Mouse (Mus musculus): ENCODE measurements around the gene Ndrg3. TPM values are rescaled to one million over a fixed set of nuclear protein-coding genes. Genes with fewer than 3 reads are reported as not detected.

Ndrg3 gene
- polyA plus RNA-seq, 1 experiment from 2014 or later = 48.2 TPM

- H3K9ac ChIP-seq (ENCODE audit: low read depth, low read length) = no peak overlapping the region
- no peak overlapping the region for H3K4me3 ChIP-seq (ENCODE audit: low read depth, low read length)
- 94% methylated on average over 10 of the region's 10 CpGs for WGBS
- no peaks in the 10 kb centered on the region for H3K9me3 ChIP-seq (ENCODE audit: control insufficient read depth, low read length)
- H3K4me2 ChIP-seq (replicated peaks; ENCODE audit: low read depth, low read length) = no peak overlapping the region
- ATAC-seq (ENCODE audit: low FRiP score) = no peak
- no peak overlapping the region for H3K27ac ChIP-seq (ENCODE audit: low read depth, low read length)
- H3K27me3 ChIP-seq (ENCODE audit: control insufficient read depth, insufficient read depth, low read length) = no peaks in the 10 kb centered on the region
- no peaks in the 10 kb centered on the region for H3K36me3 ChIP-seq (ENCODE audit: control insufficient read depth, insufficient read depth, low read length)
- H3K4me1 ChIP-seq (replicated peaks; ENCODE audit: control insufficient read depth, insufficient read depth, low read length) = no peaks in the 10 kb centered on the region
- DNase-seq (ENCODE audit: low spot score) = no peak
These were observed 107.3 kb downstream of the Ndrg3 start for GRCm38 (mm10) chr2:156884396-156885211.

GRCm38 (mm10) chr2:156882431-156883001 lies 109.3 kb downstream of the Ndrg3 start:
- Histone ChIP-seq H3K36me3 (ENCODE audit: control insufficient read depth, insufficient read depth, low read length) (no peaks in the 10 kb centered on the region), H3K4me3 (ENCODE audit: low read depth, low read length) (no peak overlapping the region), H3K4me1 (replicated peaks; ENCODE audit: control insufficient read depth, insufficient read depth, low read length) (no peaks in the 10 kb centered on the region), H3K4me2 (replicated peaks; ENCODE audit: low read depth, low read length) (no peak overlapping the region), H3K9me3 (ENCODE audit: control insufficient read depth, low read length) (no peaks in the 10 kb centered on the region), H3K9ac (ENCODE audit: low read depth, low read length) (no peak overlapping the region), H3K27ac (ENCODE audit: low read depth, low read length) (no peak overlapping the region), H3K27me3 (ENCODE audit: control insufficient read depth, insufficient read depth, low read length) (no peaks in the 10 kb centered on the region)
- WGBS = 42% methylated on average over 10 of the region's 10 CpGs
- no peak for DNase-seq (ENCODE audit: low spot score)
- ATAC-seq (ENCODE audit: low FRiP score) = no peak

- no peaks in the 10 kb centered on the region for H3K36me3 ChIP-seq (ENCODE audit: control insufficient read depth, insufficient read depth, low read length)
- DNase-seq (ENCODE audit: low spot score) (no peak), ATAC-seq (ENCODE audit: low FRiP score) (no peak)
- no peaks in the 10 kb centered on the region for H3K9me3 ChIP-seq (ENCODE audit: control insufficient read depth, low read length)
- H3K4me3 ChIP-seq (ENCODE audit: low read depth, low read length) = no peak overlapping the region
- no peaks in the 10 kb centered on the region for H3K27me3 ChIP-seq (ENCODE audit: control insufficient read depth, insufficient read depth, low read length)
- no peak overlapping the region for H3K4me2 ChIP-seq (replicated peaks; ENCODE audit: low read depth, low read length)
- no peaks in the 10 kb centered on the region for H3K4me1 ChIP-seq (replicated peaks; ENCODE audit: control insufficient read depth, insufficient read depth, low read length)
- no peak overlapping the region for H3K27ac ChIP-seq (ENCODE audit: low read depth, low read length)
- WGBS = 75% methylated on average over 3 of the region's 3 CpGs
- H3K9ac ChIP-seq (ENCODE audit: low read depth, low read length) = no peak overlapping the region
These were observed 112.3 kb downstream of the Ndrg3 start for GRCm38 (mm10) chr2:156879541-156879940.

GRCm38 (mm10) chr2:156877726-156878125 lies 114.1 kb downstream of the Ndrg3 start:
- Histone ChIP-seq H3K9me3 (ENCODE audit: control insufficient read depth, low read length) (no peaks in the 10 kb centered on the region), H3K4me2 (replicated peaks; ENCODE audit: low read depth, low read length) (no peak overlapping the region), H3K4me3 (ENCODE audit: low read depth, low read length) (no peak overlapping the region), H3K27me3 (ENCODE audit: control insufficient read depth, insufficient read depth, low read length) (no peaks in the 10 kb centered on the region), H3K27ac (ENCODE audit: low read depth, low read length) (no peak overlapping the region), H3K9ac (ENCODE audit: low read depth, low read length) (no peak overlapping the region), H3K36me3 (ENCODE audit: control insufficient read depth, insufficient read depth, low read length) (peaks cover 5% of the 10 kb centered on the region; the same call in 1 of the 2 replicates), H3K4me1 (replicated peaks; ENCODE audit: control insufficient read depth, insufficient read depth, low read length) (no peaks in the 10 kb centered on the region)
- no peak for DNase-seq (ENCODE audit: low spot score)
- WGBS = 67% methylated on average over 9 of the region's 9 CpGs
- no peak for ATAC-seq (ENCODE audit: low FRiP score)

Other genes with a start within 250 kb of the Ndrg3 start
- gene Myl9, start 216.6 kb downstream of the Ndrg3 start, polyA plus RNA-seq (2014; fragmentation: Nextera tagmentation; extraction: Ambion mirVana) = 96.1 and 133 TPM in 2 replicates
- gene Tgif2, start 152.0 kb downstream of the Ndrg3 start, polyA plus RNA-seq (2014; fragmentation: Nextera tagmentation; extraction: Ambion mirVana) = 69.6 and 71.8 TPM in 2 replicates
- gene 4930518I15Rik, start 134.1 kb downstream of the Ndrg3 start, polyA plus RNA-seq (2014; fragmentation: Nextera tagmentation; extraction: Ambion mirVana) = 5.9 and 8.6 TPM in 2 replicates
- gene Rab5if, start 128.9 kb downstream of the Ndrg3 start, polyA plus RNA-seq (2014; fragmentation: Nextera tagmentation; extraction: Ambion mirVana) = 208 and 214 TPM in 2 replicates
- 0.47 and 0.59 TPM in 2 replicates for gene Sla2, start 104.9 kb downstream of the Ndrg3 start, polyA plus RNA-seq (2014; fragmentation: Nextera tagmentation; extraction: Ambion mirVana)
- 42.1 and 44.7 TPM in 2 replicates for gene Dsn1, start 15.1 kb upstream of the Ndrg3 start, polyA plus RNA-seq (2014; fragmentation: Nextera tagmentation; extraction: Ambion mirVana)
- 7.2 and 9.8 TPM in 2 replicates for gene Soga1, start 87.2 kb upstream of the Ndrg3 start, polyA plus RNA-seq (2014; fragmentation: Nextera tagmentation; extraction: Ambion mirVana)
- gene Tldc2, start 95.0 kb upstream of the Ndrg3 start, polyA plus RNA-seq (2014; fragmentation: Nextera tagmentation; extraction: Ambion mirVana) = not detected in 2 replicates
- 23.6 and 29.9 TPM in 2 replicates for gene Samhd1, start 143.2 kb upstream of the Ndrg3 start, polyA plus RNA-seq (2014; fragmentation: Nextera tagmentation; extraction: Ambion mirVana)
- 29.9 and 31.8 TPM in 2 replicates for gene Rbl1, start 212.5 kb upstream of the Ndrg3 start, polyA plus RNA-seq (2014; fragmentation: Nextera tagmentation; extraction: Ambion mirVana)